Mouse (Mus musculus): ENCODE data around the gene Lbr. TPM values are rescaled to one million over a fixed set of nuclear protein-coding genes. Genes with fewer than 3 reads are reported as not detected.
"Not testable (repeated sequence)": the region's sequence is repeated elsewhere in the genome, so short reads cannot be mapped to it uniquely, and the experiment has no call there.

Gene Lbr
- total RNA-seq, 2 experiments from 2014 or later: 15.6 to 17.9 TPM

DNA sequence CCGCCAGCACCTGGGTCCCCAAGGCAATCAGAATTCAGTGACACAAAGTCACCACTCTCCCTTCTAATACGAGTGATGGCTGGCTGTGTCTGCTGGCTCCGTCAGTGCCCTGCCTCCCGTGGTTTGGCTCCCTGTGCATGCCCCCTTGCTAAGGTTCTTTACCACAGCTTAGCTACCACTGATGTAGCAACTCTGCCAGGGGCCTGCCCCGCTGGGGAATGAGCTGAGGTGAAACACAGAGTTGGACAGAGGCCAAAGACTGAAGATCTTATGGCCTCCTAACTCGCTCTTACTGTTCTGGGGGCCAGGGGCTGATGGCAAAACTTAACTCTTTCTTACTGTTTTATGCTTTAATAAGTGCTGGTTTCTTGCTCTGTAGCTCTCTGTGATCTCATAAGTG is 52.9 kb downstream of the Lbr start:
- DNase-seq (ENCODE audit: low spot score in 2 of 2): no peak

- not testable (repeated sequence) for DNase-seq (ENCODE audit: low spot score in 2 of 2)
These were observed 60.2 kb downstream of the Lbr start for GRCm38 (mm10) chr1:181782600-181782999.

DNA sequence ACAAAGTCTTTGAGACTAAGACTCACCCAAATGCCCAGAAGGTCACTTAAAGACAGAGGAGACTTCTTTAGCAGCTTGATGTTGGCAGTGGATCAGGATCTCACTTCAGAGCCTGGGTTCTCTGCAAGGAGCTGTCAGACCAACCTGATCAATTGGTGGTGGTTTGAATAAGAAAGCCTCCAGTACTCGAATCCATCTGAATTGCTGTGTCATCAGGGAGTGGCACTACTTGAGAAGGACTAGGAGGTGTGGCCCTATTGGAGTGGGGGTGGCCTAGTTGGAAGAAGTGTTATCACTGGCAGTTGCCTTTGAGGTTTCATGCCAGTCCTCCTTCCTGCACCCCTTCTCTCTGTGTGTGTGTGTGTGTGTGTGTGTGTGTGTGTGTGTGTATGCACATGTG is 66.3 kb downstream of the Lbr start:
- no peak for DNase-seq (ENCODE audit: low spot score in 2 of 2)

DNA sequence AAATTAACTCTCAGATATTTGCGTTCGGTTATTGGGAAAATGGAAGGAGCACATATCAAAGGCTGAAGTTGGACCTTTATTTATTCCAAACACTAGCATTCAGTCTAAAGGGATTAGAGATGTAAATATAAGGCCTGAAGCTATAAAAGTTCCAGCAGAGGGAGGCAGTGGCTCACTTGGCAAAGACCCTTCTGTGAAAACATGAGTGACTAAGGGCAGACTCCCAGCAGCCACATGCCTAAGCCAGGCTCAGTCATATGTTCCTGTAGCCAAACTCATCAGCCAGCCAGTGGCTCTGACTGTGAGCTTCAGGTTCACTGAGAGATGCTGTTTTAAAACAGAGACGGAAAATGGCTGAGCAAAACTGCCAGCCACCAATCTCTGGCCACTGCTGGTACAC is 71.0 kb downstream of the Lbr start:
- no peak for DNase-seq (ENCODE audit: low spot score in 2 of 2)

DNA sequence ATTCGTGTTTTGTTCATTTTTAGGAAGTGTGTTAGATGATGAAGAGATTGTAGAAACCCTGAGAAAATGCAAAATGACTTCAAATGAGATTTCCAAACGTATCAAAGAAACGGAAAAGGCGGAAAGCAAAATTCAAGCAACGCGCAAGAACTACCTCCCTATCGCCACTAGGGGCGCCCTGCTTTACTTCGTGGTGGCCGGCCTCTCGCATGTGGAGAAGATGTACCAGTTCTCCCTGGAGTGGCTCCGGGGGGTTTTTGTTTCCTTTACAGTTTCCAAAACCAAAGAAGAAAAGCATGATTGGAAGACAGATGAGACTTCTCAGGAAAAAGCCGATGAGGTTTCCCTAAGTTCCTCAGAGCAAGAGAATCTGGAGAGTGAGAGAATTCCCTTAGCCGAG is 73.5 kb downstream of the Lbr start:
- no peak for DNase-seq (ENCODE audit: low spot score in 2 of 2)

Other genes with a start within 250 kb of the Lbr start
- 10 to 100 TPM; 66.5 to 68.8 TPM for gene Enah, start 176.9 kb upstream of the Lbr start, total RNA-seq (2021)

All from adrenal gland, adult 18-20 months (tissue).